Mouse (Mus musculus) kidney, embryonic 15.5 days (tissue): ENCODE results near the gene Gm20489. TPM values are rescaled to one million over a fixed set of nuclear protein-coding genes. Genes with fewer than 3 reads are reported as not detected.

Source experiments
- ATAC-seq: fragments of 200-750 bp; cut with Nextera tagmentation; replicated peaks from 2 replicates; pipeline ENCODE4 v1.8.0; 2017; ENCODE audit warnings: moderate TSS enrichment; ENCODE audit not compliant: low FRiP score
- H3K27ac ChIP-seq: fragments of 300-500 bp; sonication (generic); 2 replicates; pipeline ENCODE4 v1.5.1; 2015; ENCODE audit warnings: mild to moderate bottlenecking, inconsistent platforms
- H3K27me3 ChIP-seq: fragments of 300-500 bp; sonication (generic); 2 replicates; pipeline ENCODE4 v1.6.1; 2015; ENCODE audit warnings: inconsistent platforms
- H3K36me3 ChIP-seq: fragments of 300-500 bp; sonication (generic); 2 replicates; pipeline ENCODE4 v1.6.1; 2015; ENCODE audit warnings: inconsistent platforms
- H3K4me1 ChIP-seq: fragments of 300-500 bp; sonication (generic); 2 replicates; pipeline ENCODE4 v1.6.1; 2015; ENCODE audit warnings: inconsistent platforms
- H3K4me2 ChIP-seq: fragments of 300-500 bp; sonication (generic); 2 replicates; pipeline ENCODE4 v1.6.1; 2015; ENCODE audit warnings: moderate library complexity, mild to moderate bottlenecking, inconsistent platforms
- H3K4me3 ChIP-seq: fragments of 300-500 bp; sonication (generic); replicated peaks from 2 replicates; pipeline ENCODE4 v1.5.1; 2015; ENCODE audit warnings: mild to moderate bottlenecking, inconsistent platforms
- H3K9ac ChIP-seq: fragments of 300-500 bp; sonication (generic); 2 replicates; pipeline ENCODE4 v1.6.1; 2015; ENCODE audit warnings: mild to moderate bottlenecking, inconsistent platforms
- H3K9me3 ChIP-seq: fragments of 300-500 bp; sonication (generic); replicated peaks from 2 replicates; pipeline ENCODE4 v1.6.1; 2016; ENCODE audit warnings: inconsistent platforms
- WGBS: fragments of 180-500 bp; shearing (Covaris S2); methylation state at CpG from one replicate; pipeline ENCODE4 v1.1.7; 2015; ENCODE audit warnings: mixed read lengths; 5-methylcytosine and 5-hydroxymethylcytosine counted together
- polyA plus RNA-seq: library from polyadenylated mRNA; unstranded; fragments of >200 nt; fragmentation: Nextera tagmentation; extraction: Ambion mirVana; gene quantifications from 2 replicates; pipeline ENCODE4 v1.2.1, GENCODE M21; 2015

Gene Gm20489
- polyA plus RNA-seq, result not detected in 2 replicates

- peaks cover 16% of the 10 kb centered on the region; the same call in 1 of the 2 replicates for H3K27me3 ChIP-seq
- H3K27ac ChIP-seq, result no peak within 1 kb of the TSS
- H3K9ac ChIP-seq, result no peak within 1 kb of the TSS
- peaks cover 17% of the 10 kb centered on the region for H3K4me1 ChIP-seq
- H3K36me3 ChIP-seq, result no peaks in the 10 kb centered on the region
- ATAC-seq, result no peak
- H3K4me2 ChIP-seq, result peak within 1 kb of the TSS; percentile 19; the same call in 1 of the 2 replicates
- 0 out of 2 replicates have a peak within 1 kb of the TSS, but pooled peaks have one; percentile 6 for H3K4me3 ChIP-seq
- no peaks in the 10 kb centered on the region for H3K9me3 ChIP-seq
- 50% methylated on average over 3 of the region's 3 CpGs for WGBS
Measured at GRCm38 (mm10) chrX:101268755-101269124, at the start of gene Gm20489. TSS of gene Gm20489 (minus strand) at chrX:101269023.

- no peak overlapping the region for H3K4me3 ChIP-seq
- WGBS, result 44% methylated on average over 6 of the region's 6 CpGs
- no peak for ATAC-seq
- H3K36me3 ChIP-seq, result no peaks in the 10 kb centered on the region
- H3K27ac ChIP-seq, result peak overlapping the region; percentile 64; the same call in 1 of the 2 replicates
- H3K9ac ChIP-seq, result no peak overlapping the region
- H3K27me3 ChIP-seq, result peaks cover 37% of the 10 kb centered on the region; the same call in 1 of the 2 replicates
- no peaks in the 10 kb centered on the region for H3K9me3 ChIP-seq
- H3K4me1 ChIP-seq, result no peaks in the 10 kb centered on the region
- H3K4me2 ChIP-seq, result no peak overlapping the region
Measured at GRCm38 (mm10) chrX:101313625-101314359, 45.0 kb upstream of the Gm20489 start.

GRCm38 (mm10) chrX:101309299-101309698 lies 40.5 kb upstream of the Gm20489 start:
- Histone ChIP-seq H3K4me3 (no peak overlapping the region), H3K4me1 (no peaks in the 10 kb centered on the region), H3K27ac (no peak overlapping the region), H3K27me3 (peaks cover 50% of the 10 kb centered on the region), H3K9ac (no peak overlapping the region), H3K9me3 (no peaks in the 10 kb centered on the region), H3K36me3 (no peaks in the 10 kb centered on the region), H3K4me2 (no peak overlapping the region)
- ATAC-seq, result no peak
- WGBS, result 76% methylated on average over 5 of the region's 5 CpGs

GRCm38 (mm10) chrX:101304646-101305045 lies 35.8 kb upstream of the Gm20489 start:
- ATAC-seq, result no peak
- H3K9me3 ChIP-seq, result no peaks in the 10 kb centered on the region
- no peaks in the 10 kb centered on the region for H3K36me3 ChIP-seq
- no peak overlapping the region for H3K9ac ChIP-seq
- no peak overlapping the region for H3K4me2 ChIP-seq
- WGBS, result 67% methylated on average over 2 of the region's 2 CpGs
- no peak overlapping the region for H3K27ac ChIP-seq
- H3K4me3 ChIP-seq, result no peak overlapping the region
- peaks cover 41% of the 10 kb centered on the region for H3K27me3 ChIP-seq
- H3K4me1 ChIP-seq, result no peaks in the 10 kb centered on the region

- WGBS, result 87% methylated on average over 9 of the region's 9 CpGs
Measured at GRCm38 (mm10) chrX:101301654-101302053, 32.8 kb upstream of the Gm20489 start.

GRCm38 (mm10) chrX:101300427-101301030 lies 31.7 kb upstream of the Gm20489 start:
- H3K36me3 ChIP-seq, result peaks cover 22% of the 10 kb centered on the region
- peak overlapping the region; percentile 38 for H3K4me3 ChIP-seq
- no peaks in the 10 kb centered on the region for H3K9me3 ChIP-seq
- peaks cover 38% of the 10 kb centered on the region for H3K27me3 ChIP-seq
- no peak overlapping the region for H3K9ac ChIP-seq
- ATAC-seq, result no peak
- WGBS, result 42% methylated on average over 13 of the region's 13 CpGs
- 0 out of 2 replicates have a peak, but pooled peaks cover 3% of the 10 kb centered on the region for H3K4me1 ChIP-seq
- peak overlapping the region; percentile 59 for H3K4me2 ChIP-seq
- 0 out of 2 replicates have a peak overlapping the region, but pooled peaks have one; percentile 27 for H3K27ac ChIP-seq

More at GRCm38 (mm10) chrX:101301654-101302053, 32.8 kb upstream of the Gm20489 start:
- ATAC-seq, result no peak
- H3K27ac ChIP-seq, result no peak overlapping the region
- no peaks in the 10 kb centered on the region for H3K9me3 ChIP-seq
- H3K36me3 ChIP-seq, result peaks cover 12% of the 10 kb centered on the region; the same call in 1 of the 2 replicates
- no peak overlapping the region for H3K4me2 ChIP-seq
- H3K27me3 ChIP-seq, result peaks cover 46% of the 10 kb centered on the region
- H3K4me1 ChIP-seq, result 0 out of 2 replicates have a peak, but pooled peaks cover 3% of the 10 kb centered on the region
- H3K4me3 ChIP-seq, result no peak overlapping the region
- H3K9ac ChIP-seq, result no peak overlapping the region

- WGBS, result 32% methylated on average over 9 of the region's 13 CpGs
- peak overlapping the region; percentile 38 for H3K4me3 ChIP-seq
- no peak overlapping the region for H3K27ac ChIP-seq
- H3K36me3 ChIP-seq, result peaks cover 30% of the 10 kb centered on the region
- 0 out of 2 replicates have a peak, but pooled peaks cover 3% of the 10 kb centered on the region for H3K4me1 ChIP-seq
- peaks cover 37% of the 10 kb centered on the region for H3K27me3 ChIP-seq
- peak overlapping the region; percentile 33; the same call in 1 of the 2 replicates for H3K9ac ChIP-seq
- H3K4me2 ChIP-seq, result peak overlapping the region; percentile 59
- no peaks in the 10 kb centered on the region for H3K9me3 ChIP-seq
- ATAC-seq, result peak; percentile 57
Measured at GRCm38 (mm10) chrX:101299473-101300426, 30.9 kb upstream of the Gm20489 start.

- Histone ChIP-seq H3K36me3 (peaks cover 36% of the 10 kb centered on the region), H3K9ac (peak within 1 kb of the TSS; percentile 33; the same call in 1 of the 2 replicates), H3K4me3 (peak within 1 kb of the TSS; percentile 38), H3K9me3 (no peaks in the 10 kb centered on the region), H3K4me2 (peak within 1 kb of the TSS; percentile 59), H3K27me3 (peaks cover 39% of the 10 kb centered on the region), H3K27ac (no peak within 1 kb of the TSS), H3K4me1 (0 out of 2 replicates have a peak, but pooled peaks cover 3% of the 10 kb centered on the region)
- WGBS, result 20% methylated on average over 24 of the region's 24 CpGs
- 0 out of 2 replicates have a peak, but pooled peaks have one; percentile 20 for ATAC-seq
Measured at GRCm38 (mm10) chrX:101299055-101299454, 30.2 kb upstream of the Gm20489 start, which contains the start of gene Nlgn3. TSS of gene Nlgn3 (plus strand) at chrX:101299168.

- Histone ChIP-seq H3K36me3 (peaks cover 97% of the 10 kb centered on the region), H3K9me3 (no peaks in the 10 kb centered on the region), H3K4me2 (no peak overlapping the region), H3K4me1 (no peaks in the 10 kb centered on the region), H3K4me3 (no peak overlapping the region), H3K27ac (no peak overlapping the region), H3K9ac (no peak overlapping the region), H3K27me3 (peaks cover 16% of the 10 kb centered on the region; the same call in 1 of the 2 replicates)
- ATAC-seq, result no peak
- 91% methylated on average over 10 of the region's 10 CpGs for WGBS
Measured at GRCm38 (mm10) chrX:101290111-101290510, 21.3 kb upstream of the Gm20489 start.

- H3K4me1 ChIP-seq, result no peaks in the 10 kb centered on the region
- ATAC-seq, result no peak
- WGBS, result 92% methylated on average over 7 of the region's 7 CpGs
- peaks cover 97% of the 10 kb centered on the region for H3K36me3 ChIP-seq
- no peak overlapping the region for H3K4me3 ChIP-seq
- no peaks in the 10 kb centered on the region for H3K9me3 ChIP-seq
- peaks cover 12% of the 10 kb centered on the region; the same call in 1 of the 2 replicates for H3K27me3 ChIP-seq
- H3K27ac ChIP-seq, result no peak overlapping the region
- no peak overlapping the region for H3K4me2 ChIP-seq
- no peak overlapping the region for H3K9ac ChIP-seq
Measured at GRCm38 (mm10) chrX:101289037-101289436, 20.2 kb upstream of the Gm20489 start.

- WGBS, result 93% methylated on average over 6 of the region's 6 CpGs
- Histone ChIP-seq H3K9ac (no peak overlapping the region), H3K36me3 (peaks cover 97% of the 10 kb centered on the region), H3K27me3 (peaks cover 9% of the 10 kb centered on the region; the same call in 1 of the 2 replicates), H3K4me3 (no peak overlapping the region), H3K9me3 (no peaks in the 10 kb centered on the region), H3K4me1 (no peaks in the 10 kb centered on the region), H3K4me2 (no peak overlapping the region), H3K27ac (no peak overlapping the region)
- no peak for ATAC-seq
Measured at GRCm38 (mm10) chrX:101288432-101288831, 19.6 kb upstream of the Gm20489 start.
